Mouse (Mus musculus) midbrain, embryonic 14.5 days (tissue): ENCODE results near the gene Tmem35b. TPM values are rescaled to one million over a fixed set of nuclear protein-coding genes. Genes with fewer than 3 reads are reported as not detected.
"Not testable (repeated sequence)": the region's sequence is repeated elsewhere in the genome, so short reads cannot be mapped to it uniquely, and the experiment has no call there.

Source experiments
- ATAC-seq: fragments of 200-750 bp; cut with Nextera tagmentation; 2 replicates; pipeline ENCODE4 v1.8.0; 2017; ENCODE audit warnings: moderate number of reproducible peaks, moderate library complexity; ENCODE audit not compliant: low FRiP score, low TSS enrichment
- DNase-seq: peaks from one replicate; pipeline ENCODE4 v3.0.0-alpha.2; 2015
- H3K27ac ChIP-seq: fragments of 300-500 bp; sonication (generic); replicated peaks from 2 replicates; pipeline ENCODE4 v1.5.1; 2014; ENCODE audit warnings: mild to moderate bottlenecking, low read depth, low read length, moderate library complexity
- H3K27me3 ChIP-seq: fragments of 300-500 bp; sonication (generic); 2 replicates; pipeline ENCODE4 v1.6.1; 2014; ENCODE audit warnings: low read length, control low read depth, mixed read lengths; ENCODE audit not compliant: control insufficient read depth, insufficient read depth
- H3K36me3 ChIP-seq: fragments of 300-500 bp; sonication (generic); 2 replicates; pipeline ENCODE4 v1.6.1; 2014; ENCODE audit warnings: low read length, control low read depth; ENCODE audit not compliant: control insufficient read depth, insufficient read depth
- H3K4me1 ChIP-seq: fragments of 300-500 bp; sonication (generic); 2 replicates; pipeline ENCODE4 v1.6.1; 2014; ENCODE audit warnings: mild to moderate bottlenecking, antibody characterized with exemption, low read length, control low read depth; ENCODE audit not compliant: control insufficient read depth, insufficient read depth
- H3K4me2 ChIP-seq: fragments of 300-500 bp; sonication (generic); 2 replicates; pipeline ENCODE4 v1.6.1; 2014; ENCODE audit warnings: mild to moderate bottlenecking, low read length, moderate library complexity
- H3K4me3 ChIP-seq: fragments of 300-500 bp; sonication (generic); replicated peaks from 2 replicates; pipeline ENCODE4 v1.5.1; 2014; ENCODE audit warnings: low read depth, low read length
- H3K9ac ChIP-seq: fragments of 300-500 bp; sonication (generic); replicated peaks from 2 replicates; pipeline ENCODE4 v1.6.1; 2014; ENCODE audit warnings: mild to moderate bottlenecking, low read length, moderate library complexity
- H3K9me3 ChIP-seq: fragments of 300-500 bp; sonication (generic); 2 replicates; pipeline ENCODE4 v1.6.1; 2016; ENCODE audit warnings: low read length, control low read depth, mixed read lengths; ENCODE audit not compliant: control insufficient read depth
- WGBS: fragments of 180-500 bp; shearing (Covaris S2); extraction: QIAGEN DNeasy Blood & Tissue Kit; methylation state at CpG from one replicate; pipeline ENCODE4 v1.1.7; 2014; 5-methylcytosine and 5-hydroxymethylcytosine counted together
- polyA plus RNA-seq: library from polyadenylated mRNA; unstranded; fragments of >200 nt; fragmentation: Nextera tagmentation; extraction: Ambion mirVana; gene quantifications from 2 replicates; pipeline ENCODE4 v1.2.1, GENCODE M21; 2014

The Tmem35b gene
- 15.7 and 17.6 TPM in 2 replicates for polyA plus RNA-seq

DNA sequence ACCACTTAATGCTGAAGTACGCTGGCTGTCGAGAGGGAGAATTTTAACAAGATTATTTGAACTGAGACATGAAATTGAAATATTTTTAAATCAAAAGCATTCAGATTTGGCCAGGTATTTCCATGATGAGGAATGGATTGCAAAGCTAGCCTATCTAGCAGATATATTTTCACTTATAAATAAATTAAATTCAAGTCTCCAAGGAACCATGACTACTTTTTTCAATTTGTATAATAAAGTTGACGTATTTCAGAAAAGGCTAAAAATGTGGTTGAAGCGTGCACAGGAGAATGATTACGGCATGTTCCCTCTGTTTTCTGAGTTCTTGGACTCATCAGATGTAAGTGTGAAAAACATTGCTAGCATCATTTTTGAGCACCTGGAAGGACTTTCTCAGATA is at the start of gene Tmem35b:
TSS of gene Tmem35b (plus strand) at position 301 of the 400 bp plus-strand sequence.
- DNase-seq (no peak), ATAC-seq (no peak)
- Histone ChIP-seq H3K9ac (no peak within 1 kb of the TSS), H3K36me3 (peaks cover 22% of the 10 kb centered on the region), H3K27me3 (no peaks in the 10 kb centered on the region), H3K4me3 (no peak within 1 kb of the TSS), H3K4me1 (peaks cover 9% of the 10 kb centered on the region; the same call in 1 of the 2 replicates), H3K9me3 (no peaks in the 10 kb centered on the region), H3K4me2 (no peak within 1 kb of the TSS), H3K27ac (no peak within 1 kb of the TSS)
- WGBS: 96% methylated on average over 5 of the region's 5 CpGs

DNA sequence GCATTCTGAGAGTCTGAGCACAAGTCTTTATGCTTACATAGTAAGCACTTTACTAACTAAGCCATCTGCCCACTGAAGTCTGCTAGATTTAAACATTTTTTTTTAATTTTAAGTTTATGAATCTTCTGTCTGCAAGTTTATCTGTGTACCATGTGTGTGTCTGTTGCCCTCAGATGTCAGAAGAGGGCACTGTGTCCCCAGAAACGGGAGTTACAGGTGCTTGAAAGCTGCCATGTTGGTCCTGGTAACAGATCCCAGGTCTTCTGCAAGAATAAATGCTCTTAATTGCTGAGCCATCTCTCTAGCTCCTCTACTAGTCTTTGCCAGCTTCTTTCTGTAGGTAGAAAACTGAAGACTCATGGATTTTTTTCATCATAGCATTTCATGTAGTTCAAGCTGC is 48.6 kb upstream of the Tmem35b start:
- Histone ChIP-seq H3K9ac (no peak overlapping the region), H3K36me3 (no peaks in the 10 kb centered on the region), H3K27ac (no peak overlapping the region), H3K9me3 (no peaks in the 10 kb centered on the region), H3K4me3 (no peak overlapping the region), H3K4me1 (peaks cover 6% of the 10 kb centered on the region), H3K27me3 (no peaks in the 10 kb centered on the region), H3K4me2 (no peak overlapping the region)
- 76% methylated on average over 1 of the region's 1 CpGs for WGBS
- DNase-seq (no peak), ATAC-seq (no peak)

DNA sequence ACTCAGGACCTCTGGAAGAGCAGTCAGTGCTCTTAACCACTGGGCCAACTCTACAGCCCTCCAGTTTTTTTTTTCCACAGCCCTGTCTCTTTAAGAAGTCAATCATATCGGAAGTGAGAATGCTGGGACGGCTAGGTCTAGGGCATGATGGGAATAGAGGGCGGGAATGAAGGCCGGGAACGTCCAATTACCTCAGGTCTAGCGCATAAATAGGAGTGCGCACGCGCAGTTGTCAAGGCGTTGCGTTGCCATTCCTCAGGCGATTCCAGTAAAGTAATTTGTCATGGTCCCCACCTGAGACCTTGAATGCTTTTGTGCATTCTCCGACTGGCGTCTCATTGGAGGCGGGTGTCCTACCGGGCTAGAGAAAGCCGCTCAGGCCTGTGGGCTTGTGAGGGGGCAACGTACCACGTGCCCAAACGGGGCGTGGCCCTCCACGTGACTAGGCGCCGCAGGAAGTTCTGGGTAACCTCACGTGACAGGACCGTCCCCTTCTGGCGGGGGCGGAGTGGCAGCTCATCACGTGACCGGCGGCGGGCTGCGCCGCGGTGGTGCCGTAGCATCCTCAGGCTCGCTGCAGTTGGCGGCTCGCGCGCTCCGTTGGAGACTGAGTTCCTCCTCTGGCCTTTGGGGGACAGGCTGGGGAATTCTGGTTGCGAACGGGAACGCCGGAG is 46.5 kb upstream of the Tmem35b start, which contains the start of gene Zmym6:
TSS of gene Zmym6 (plus strand) at position 509 of the 674 bp plus-strand sequence.
- H3K27me3 ChIP-seq: no peaks in the 10 kb centered on the region
- H3K9me3 ChIP-seq: no peaks in the 10 kb centered on the region
- peaks cover 10% of the 10 kb centered on the region for H3K4me1 ChIP-seq
- H3K36me3 ChIP-seq: no peaks in the 10 kb centered on the region
- peak; percentile 97 for ATAC-seq
- H3K4me2 ChIP-seq: peak within 1 kb of the TSS; percentile 73
- peak; percentile 99 for DNase-seq
- H3K27ac ChIP-seq: peak within 1 kb of the TSS; percentile 95
- peak within 1 kb of the TSS; percentile 63 for H3K4me3 ChIP-seq
- peak within 1 kb of the TSS; percentile 57 for H3K9ac ChIP-seq
- under 1% methylated on average over 46 of the region's 46 CpGs for WGBS

DNA sequence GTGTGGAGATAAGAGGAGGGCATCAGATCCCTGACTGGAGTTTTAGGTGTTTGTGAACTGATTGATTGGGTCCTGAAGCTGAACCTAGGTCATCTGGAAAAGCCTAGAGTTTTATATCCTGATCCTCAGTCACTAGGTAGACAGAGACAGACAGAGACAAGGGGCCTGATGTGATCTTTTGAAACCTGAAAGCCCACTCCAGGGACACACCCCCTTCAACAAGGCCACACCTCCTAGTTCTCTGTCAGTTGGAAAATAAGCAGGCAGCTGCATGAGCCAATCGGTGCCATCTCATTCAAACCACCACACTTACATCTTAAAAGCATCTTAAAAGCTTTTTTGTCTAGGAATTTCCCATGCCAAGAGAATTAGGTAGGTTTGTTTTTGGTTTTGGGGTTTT is 42.7 kb upstream of the Tmem35b start:
- no peak overlapping the region for H3K9ac ChIP-seq
- no peaks in the 10 kb centered on the region for H3K9me3 ChIP-seq
- no peaks in the 10 kb centered on the region; the same call in 1 of the 2 replicates for H3K36me3 ChIP-seq
- peaks cover 10% of the 10 kb centered on the region for H3K4me1 ChIP-seq
- ATAC-seq (no peak), DNase-seq (no peak)
- 48% methylated on average over 1 of the region's 1 CpGs for WGBS
- H3K4me3 ChIP-seq: no peak overlapping the region
- H3K27me3 ChIP-seq: no peaks in the 10 kb centered on the region
- no peak overlapping the region for H3K4me2 ChIP-seq
- H3K27ac ChIP-seq: no peak overlapping the region

DNA sequence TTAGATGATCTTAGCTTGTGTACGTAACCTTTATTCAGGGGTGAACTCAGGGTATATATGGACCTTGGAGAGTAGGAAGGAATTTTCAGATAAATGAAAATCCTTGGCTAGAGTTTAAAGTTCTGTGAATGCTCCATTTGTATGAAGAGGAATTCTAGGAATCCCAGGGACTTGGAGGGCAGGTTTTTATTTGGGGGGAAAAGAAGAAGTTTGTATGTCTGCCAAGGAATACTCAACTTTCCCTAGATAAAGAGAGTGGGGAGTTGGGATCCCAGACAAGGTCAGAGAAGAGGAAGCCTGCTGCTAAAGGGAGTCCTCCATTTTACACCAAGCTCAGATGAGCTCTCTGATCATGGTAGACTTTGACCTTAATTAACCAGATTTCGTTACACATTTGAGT is 40.4 kb upstream of the Tmem35b start:
- Histone ChIP-seq H3K4me1 (peaks cover 5% of the 10 kb centered on the region), H3K9ac (no peak overlapping the region), H3K9me3 (no peaks in the 10 kb centered on the region), H3K36me3 (peaks cover under 1% of the 10 kb centered on the region; the same call in 1 of the 2 replicates), H3K27me3 (no peaks in the 10 kb centered on the region), H3K4me3 (no peak overlapping the region), H3K4me2 (no peak overlapping the region), H3K27ac (no peak overlapping the region)
- DNase-seq (no peak), ATAC-seq (no peak)
- WGBS: 90% methylated on average over 2 of the region's 2 CpGs

DNA sequence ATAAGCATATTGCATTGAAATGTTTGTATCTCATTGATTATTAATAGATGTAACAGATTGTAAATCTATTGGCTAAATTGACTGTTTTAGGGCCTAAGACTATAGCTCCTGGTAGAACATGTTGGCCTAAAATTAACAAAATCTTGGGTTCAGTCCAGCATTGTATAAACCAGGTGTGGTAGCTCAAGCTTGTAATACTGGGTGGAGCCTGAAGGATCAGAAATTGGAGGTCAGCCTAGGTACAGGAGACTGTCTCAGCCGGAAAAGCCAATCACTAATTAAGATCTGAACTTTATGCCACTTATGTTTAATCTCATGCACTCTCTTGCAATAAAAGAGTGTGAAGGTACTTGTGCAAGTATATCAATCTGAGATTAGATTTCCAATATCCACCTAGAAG is 37.7 kb upstream of the Tmem35b start:
- Histone ChIP-seq H3K4me1 (no peaks in the 10 kb centered on the region), H3K27ac (no peak overlapping the region), H3K9ac (no peak overlapping the region), H3K4me3 (no peak overlapping the region), H3K36me3 (peaks cover 20% of the 10 kb centered on the region), H3K9me3 (no peaks in the 10 kb centered on the region), H3K27me3 (no peaks in the 10 kb centered on the region), H3K4me2 (no peak overlapping the region)
- DNase-seq (no peak), ATAC-seq (no peak)
- WGBS: 83% methylated on average over 1 of the region's 1 CpGs

DNA sequence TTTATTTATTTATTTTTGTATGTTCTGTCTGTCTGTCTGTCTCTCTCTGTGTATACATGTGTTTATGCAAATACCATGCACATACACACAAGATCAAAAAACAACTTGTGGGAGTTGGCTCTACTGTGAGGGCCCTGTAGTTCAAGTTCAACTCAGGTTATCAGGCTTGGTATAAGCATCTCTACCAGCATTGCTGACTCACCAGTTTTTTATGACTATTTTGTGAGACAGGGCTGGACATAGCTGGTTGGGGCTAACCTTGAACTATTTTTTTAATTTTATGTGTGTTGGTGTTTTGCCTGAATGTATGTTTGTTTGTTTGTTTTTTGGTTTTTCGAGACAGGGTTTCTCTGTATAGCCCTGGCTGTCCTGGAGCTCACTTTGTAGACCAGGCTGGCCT is 32.3 kb upstream of the Tmem35b start:
- 100% methylated on average over 1 of the region's 1 CpGs for WGBS
- ATAC-seq (no peak), DNase-seq (no peak)
- Histone ChIP-seq H3K36me3 (peaks cover 29% of the 10 kb centered on the region), H3K9ac (no peak overlapping the region), H3K4me3 (no peak overlapping the region), H3K4me2 (no peak overlapping the region), H3K9me3 (no peaks in the 10 kb centered on the region), H3K27ac (no peak overlapping the region), H3K27me3 (no peaks in the 10 kb centered on the region), H3K4me1 (no peaks in the 10 kb centered on the region)

DNA sequence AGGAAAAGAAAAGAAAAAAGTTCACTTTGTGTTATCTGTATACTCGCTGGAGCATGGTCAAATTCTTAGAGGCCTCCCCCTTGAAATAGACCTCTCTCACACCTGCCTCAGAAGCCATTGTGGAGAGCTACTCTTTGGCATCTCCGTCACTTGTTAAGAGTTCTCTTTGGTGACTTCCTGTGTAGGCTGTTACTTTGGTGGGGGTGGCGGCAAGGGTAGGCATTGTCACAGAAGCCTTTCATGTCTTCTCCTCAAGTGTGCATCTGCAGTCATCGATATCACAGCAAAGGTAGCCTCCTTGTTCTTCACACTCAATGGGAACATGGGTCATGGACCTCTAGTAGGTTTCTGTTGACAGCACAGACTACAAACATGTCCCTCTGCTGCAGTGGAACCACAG is 28.4 kb upstream of the Tmem35b start:
- H3K9ac ChIP-seq: no peak overlapping the region
- DNase-seq (no peak), ATAC-seq (no peak)
- H3K4me1 ChIP-seq: no peaks in the 10 kb centered on the region
- H3K36me3 ChIP-seq: peaks cover 18% of the 10 kb centered on the region
- H3K27ac ChIP-seq: no peak overlapping the region
- H3K4me2 ChIP-seq: no peak overlapping the region
- 93% methylated on average over 4 of the region's 4 CpGs for WGBS
- H3K27me3 ChIP-seq: no peaks in the 10 kb centered on the region
- H3K9me3 ChIP-seq: no peaks in the 10 kb centered on the region
- H3K4me3 ChIP-seq: no peak overlapping the region

DNA sequence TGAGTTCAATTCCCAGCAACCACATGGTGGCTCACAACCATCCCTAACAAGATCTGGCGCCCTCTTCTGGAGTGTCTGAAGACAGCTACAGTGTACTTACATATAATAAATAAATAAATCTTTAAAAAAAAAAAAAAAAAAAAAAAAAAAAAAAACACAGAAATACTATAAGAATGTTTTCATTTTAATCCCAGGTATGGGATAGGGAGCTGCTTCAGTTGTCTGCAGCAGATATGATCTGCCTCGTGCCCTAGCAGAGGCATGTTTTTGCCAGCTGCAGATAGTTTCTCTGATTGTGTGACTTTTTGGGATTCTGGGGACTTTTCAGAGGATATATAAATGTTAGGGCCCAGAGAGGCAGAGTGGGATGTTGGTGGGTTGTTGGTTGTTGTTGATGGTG is 23.9 kb upstream of the Tmem35b start:
- H3K36me3 ChIP-seq: peaks cover 26% of the 10 kb centered on the region
- DNase-seq, H3K4me2 ChIP-seq, ATAC-seq, H3K4me3 ChIP-seq, H3K4me1 ChIP-seq, H3K27me3 ChIP-seq, H3K27ac ChIP-seq, H3K9me3 ChIP-seq, H3K9ac ChIP-seq: not testable (repeated sequence)
- 93% methylated on average over 1 of the region's 2 CpGs for WGBS
